Mouse (Mus musculus): ENCODE data around the gene Nipsnap1. TPM values are rescaled to one million over a fixed set of nuclear protein-coding genes. Genes with fewer than 3 reads are reported as not detected.

Nipsnap1 gene
- 1 to 10 TPM in 1 of 2 experiments, under 1 TPM in 1; 0.64 to 1.1 TPM for total RNA-seq (2021)
- long read RNA-seq, experiment 1, partial matches to known transcripts, result 0 of 1 reads
- long read RNA-seq, experiment 1, other reads (novel, unspliced or antisense), result 1 of 1 reads
- long read RNA-seq, experiment 2, partial matches to known transcripts, result 0 of 1 reads
- long read RNA-seq, experiment 2, other reads (novel, unspliced or antisense), result 0 of 1 reads

DNA sequence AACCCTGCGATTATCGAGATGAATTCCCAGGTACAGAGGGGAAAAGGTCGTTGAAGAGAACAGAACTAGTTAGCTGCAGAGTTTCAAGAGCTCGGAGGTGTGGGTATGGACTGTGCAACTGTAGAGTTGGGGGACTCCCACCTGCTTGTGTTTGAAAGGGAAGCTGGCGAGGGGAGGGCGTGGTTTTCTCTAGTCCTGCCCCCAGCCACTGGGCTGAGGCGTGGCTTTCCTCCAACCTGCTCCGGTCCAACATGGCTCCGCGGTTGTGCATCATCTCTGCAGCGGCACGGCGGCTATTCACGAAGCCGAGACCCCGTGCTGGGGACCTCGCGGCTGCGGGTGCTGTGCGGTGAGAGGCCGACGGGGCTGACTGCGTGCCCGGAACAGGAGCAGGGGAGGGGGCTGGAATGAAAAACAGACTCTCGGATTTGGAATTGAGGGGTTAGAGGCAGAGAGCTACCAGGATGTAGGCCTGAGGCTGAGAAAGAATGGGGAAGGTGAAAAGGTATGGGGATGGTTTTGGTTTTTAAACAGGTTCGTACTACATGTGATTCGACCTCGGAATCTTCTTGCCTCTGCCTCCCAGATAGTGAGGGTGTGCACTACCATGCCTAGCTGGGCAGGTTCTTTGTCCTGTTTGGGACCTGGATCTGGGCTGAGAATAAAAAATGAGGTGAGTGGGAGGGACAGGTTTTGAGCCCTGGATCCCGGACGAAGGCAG lies at the start of gene Nipsnap1:
Gene Nipsnap1, plus strand, starts transcription at position 197 of the 721 bp plus-strand sequence.
- peak; percentile 56 for DNase-seq

DNA sequence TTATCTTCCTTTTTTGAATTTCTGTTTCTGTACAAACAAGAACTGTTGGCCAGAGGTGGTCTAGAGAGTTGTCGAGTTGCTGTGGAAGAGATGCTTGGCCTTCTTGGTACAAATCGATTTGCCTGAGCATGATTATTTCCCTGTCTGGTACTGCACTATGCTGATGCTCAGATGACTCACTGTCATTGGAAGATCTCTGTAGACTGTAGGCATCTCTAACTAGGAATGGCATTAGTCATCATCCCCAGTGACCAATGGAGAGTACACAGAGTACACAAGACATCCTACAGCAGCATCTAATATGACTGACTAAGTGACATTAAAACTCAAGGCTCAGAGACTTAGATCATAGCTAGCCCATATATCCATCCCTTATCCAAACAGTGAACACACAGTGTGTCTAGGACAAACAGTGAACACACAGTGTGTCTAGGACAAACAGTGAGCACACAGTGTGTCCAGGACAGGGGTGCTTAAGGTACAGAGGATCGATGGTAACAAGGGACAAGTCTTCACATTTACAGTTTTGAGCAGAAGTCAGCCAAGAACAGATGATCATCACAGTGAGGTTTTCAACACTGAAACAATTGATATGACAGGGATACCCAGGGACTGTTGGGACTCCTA lies 47.5 kb upstream of the Nipsnap1 start:
- DNase-seq, result no peak

DNA sequence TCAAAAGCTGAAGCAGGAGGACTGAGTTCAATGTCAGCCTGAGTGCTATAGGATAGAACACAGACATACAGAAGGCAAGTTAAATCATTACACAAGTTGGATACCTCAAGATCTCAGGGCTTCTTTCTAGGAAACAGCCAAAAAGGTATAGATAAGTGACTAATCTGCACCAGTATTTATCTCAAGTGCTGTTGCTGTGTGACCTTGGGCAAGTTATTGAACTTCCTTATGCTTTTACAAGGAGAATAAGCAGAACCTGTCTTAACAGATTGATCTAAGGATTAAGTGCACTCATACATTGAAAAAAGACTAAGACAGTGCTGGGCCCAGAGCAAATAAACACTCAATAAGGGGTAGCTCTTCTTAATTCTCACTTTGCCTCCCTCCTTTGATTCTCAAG lies 46.4 kb upstream of the Nipsnap1 start:
- no peak for DNase-seq

DNA sequence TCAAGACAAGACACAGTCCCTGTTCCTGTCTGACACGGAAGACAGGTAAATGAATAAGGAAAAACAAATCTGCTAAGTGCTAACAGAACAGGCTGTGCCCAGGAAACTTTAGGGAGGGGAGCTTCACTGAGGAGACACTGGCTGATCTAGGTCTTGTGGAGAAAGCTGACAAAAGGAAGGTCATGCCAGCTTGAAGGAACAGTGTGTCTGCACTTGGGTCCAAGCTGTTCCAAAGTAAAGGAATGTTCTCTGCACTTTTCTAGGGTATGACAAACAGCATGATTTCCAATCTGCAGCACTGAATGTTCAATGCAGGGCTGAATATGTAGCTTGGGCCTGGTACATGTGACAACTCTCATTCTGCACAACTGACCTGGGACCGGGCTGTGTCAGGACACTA lies 45.8 kb upstream of the Nipsnap1 start:
- no peak for DNase-seq

DNA sequence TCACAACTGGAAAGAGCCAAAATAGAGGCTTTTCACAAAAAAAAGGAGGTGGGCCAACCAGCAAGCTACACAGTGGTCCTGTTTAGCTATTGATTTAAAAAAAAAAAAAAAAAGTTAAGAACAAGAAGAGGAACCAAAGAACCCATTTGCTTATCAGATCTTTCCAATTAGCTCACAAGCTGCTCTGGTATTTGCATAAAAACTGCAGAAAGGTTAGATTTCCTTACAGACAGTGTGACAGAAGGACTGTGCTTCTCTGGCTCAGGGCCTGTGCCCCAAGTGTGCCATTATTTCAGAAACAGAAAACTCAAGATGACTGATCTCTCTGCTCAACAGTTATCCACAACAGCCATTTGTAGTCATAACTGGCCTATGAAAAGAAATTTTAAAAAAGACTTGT lies 42.7 kb upstream of the Nipsnap1 start:
- DNase-seq, result no peak

DNA sequence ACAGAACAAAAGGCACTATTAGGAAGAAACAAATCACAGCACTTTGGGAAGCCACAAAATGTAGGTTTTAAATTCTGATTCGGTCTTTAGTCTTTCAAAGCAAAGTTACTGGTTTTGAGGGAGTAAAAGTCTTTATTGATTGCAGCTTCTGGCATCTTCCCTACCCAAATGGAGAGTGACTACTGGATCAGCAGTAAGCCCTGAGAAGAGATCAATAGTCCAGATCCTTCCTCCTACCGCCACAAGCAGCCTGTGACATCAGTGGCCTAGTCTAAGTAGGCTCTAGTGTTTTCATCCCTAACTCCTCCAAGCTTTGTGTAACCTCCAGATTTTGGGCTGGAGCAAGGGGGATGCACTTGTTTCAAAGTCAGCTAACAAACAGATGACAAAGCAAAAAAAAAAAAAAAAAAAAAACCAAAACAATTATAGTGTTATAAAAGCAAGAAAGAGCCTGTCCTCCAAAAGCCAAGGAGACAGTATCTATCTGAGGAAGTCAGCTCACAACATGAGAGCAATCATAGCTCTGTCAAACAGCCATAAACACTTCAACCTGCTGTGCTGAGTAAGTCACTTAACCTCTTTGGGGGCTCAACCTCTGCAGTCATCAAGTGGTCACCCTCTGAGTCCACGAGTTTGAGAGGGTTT lies 40.3 kb upstream of the Nipsnap1 start:
- DNase-seq, result no peak

DNA sequence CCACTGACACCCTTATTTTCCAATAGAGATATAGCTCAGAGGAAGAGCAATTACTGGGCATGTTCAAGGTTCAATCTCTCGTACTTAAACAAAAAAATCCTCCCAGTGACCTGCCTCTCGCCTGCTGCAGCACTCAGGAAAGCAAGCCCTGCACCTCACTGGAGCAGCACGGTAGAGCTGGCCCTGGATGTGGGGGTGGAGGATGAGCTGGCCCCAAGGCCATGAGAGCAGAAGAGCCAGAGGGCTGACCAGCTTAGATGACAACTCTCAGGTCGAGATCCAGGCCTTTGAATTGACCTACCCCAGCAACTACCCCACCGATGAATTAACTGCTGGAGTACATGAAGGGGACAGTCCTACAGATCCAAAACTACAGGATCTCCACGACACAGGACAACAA lies 38.3 kb upstream of the Nipsnap1 start:
- DNase-seq, result no peak

DNA sequence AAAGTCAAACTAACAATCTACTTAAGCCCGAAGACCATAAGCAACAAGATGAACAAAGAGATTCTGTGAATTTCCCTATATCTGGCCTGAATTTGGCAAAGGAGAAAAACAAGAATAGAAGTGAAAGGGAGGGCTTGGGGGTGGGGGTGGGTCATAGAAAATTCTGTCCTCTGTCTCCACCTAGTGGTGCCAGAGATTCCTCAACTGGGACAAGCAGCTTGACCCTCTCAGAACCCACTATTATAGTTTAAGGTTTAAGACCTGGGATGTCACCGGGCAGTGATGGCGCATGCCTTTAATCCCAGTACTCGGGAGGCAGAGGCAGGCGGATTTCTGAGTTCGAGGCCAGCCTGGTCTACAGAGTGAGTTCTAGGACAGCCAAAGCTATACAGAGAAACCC lies 37.0 kb upstream of the Nipsnap1 start:
- DNase-seq, result no peak

DNA sequence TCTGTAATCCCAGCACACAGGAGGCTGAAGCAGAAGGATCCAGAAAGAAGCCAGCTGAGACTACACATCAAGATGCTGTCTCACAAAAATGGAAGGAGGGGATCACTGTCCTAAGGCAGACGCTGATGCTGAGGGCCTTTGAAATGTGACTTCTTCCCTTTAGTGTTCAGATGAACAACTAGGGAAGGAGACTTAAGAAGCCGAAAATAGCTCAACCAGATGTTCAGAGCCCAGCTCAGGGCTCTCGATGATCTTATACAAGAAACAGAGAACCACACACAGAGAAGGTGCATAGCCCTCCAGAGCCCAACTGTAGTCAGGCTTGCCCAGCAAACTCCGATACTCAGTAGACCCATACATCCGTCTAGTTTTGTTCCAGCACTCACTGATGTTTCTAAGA lies 36.4 kb upstream of the Nipsnap1 start:
- DNase-seq, result no peak

DNA sequence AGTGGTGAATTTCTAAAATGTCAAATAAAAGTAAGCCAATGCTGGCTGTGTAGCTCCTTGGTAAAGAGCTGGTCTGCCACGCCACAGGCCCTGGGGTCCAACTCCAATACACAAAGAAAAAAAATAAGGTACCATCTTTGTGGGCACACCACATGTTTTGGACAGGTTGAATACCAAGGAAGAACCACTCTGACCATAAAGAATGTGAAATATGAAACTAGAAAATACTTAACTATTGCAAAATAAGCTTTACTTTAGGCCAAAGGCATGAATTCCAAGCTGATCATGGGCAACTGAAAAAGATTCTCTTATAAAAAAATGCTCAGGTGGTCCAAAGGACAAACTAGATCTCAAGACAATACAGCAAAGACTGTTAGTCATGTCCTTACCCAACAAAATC lies 35.5 kb upstream of the Nipsnap1 start:
- DNase-seq, result no peak

DNA sequence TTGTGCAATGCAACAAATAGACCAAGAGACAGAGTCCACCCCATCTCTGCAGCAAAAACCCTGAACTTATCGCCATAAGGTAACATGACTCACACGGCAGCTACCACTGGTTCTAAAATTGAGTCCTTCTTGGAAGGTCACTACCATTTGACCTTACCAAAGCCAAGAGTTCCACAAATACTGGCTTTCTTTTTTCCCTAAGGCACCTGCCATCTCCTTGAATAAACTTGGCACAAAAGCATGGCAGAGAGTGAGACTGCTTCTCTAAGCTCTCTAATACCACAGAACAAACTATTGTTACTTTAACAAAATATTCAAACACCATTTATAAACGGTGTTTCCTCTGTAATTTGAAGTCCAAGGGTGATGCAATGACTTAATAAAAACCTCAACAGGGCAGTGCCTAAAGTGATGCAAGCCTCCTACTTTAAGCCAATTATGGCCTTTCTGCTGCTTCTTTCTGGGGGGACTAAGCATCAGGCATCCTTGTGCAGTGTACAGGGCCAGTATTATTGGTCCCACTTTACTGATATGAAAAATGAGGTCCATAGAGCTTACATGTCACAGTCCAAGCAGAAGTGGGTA lies 32.7 kb upstream of the Nipsnap1 start:
- no peak for DNase-seq

DNA sequence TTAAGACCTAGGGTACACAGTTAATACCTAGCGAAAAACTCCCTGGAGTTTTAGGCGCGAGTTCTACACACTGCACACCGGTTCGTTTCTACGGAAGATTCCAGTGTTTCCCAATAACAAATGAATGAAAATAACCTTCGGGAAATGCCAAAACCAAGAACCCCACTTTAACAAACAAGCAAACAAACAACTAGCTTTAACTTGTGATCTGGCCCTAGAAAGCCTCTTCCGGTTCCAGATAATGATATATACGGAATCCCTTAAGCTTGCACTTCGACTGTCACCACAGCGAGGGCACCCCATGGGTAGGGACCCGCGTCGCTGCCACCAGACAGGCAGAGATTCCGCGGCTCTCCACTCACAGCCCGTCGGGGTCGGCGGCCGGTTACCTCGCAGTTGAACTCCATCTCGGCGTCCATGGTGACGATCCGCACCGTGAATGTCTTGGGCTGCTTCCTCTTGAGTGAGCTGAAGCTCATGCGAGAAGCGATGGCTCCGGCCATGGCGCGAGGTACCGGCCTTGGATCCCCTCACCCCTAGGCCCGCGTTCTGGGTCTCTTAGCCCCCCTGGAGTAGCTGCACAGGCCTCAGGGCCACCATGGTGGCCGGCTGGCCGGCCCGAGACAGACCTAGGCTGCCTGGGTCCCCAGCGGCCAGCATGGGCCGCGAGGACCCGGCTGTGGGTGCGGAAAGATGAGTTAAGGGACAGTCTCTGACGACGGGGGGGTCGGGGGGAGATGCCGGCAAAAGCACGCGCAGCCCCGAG lies 25.1 kb upstream of the Nipsnap1 start:
- DNase-seq, result peak; percentile 10

DNA sequence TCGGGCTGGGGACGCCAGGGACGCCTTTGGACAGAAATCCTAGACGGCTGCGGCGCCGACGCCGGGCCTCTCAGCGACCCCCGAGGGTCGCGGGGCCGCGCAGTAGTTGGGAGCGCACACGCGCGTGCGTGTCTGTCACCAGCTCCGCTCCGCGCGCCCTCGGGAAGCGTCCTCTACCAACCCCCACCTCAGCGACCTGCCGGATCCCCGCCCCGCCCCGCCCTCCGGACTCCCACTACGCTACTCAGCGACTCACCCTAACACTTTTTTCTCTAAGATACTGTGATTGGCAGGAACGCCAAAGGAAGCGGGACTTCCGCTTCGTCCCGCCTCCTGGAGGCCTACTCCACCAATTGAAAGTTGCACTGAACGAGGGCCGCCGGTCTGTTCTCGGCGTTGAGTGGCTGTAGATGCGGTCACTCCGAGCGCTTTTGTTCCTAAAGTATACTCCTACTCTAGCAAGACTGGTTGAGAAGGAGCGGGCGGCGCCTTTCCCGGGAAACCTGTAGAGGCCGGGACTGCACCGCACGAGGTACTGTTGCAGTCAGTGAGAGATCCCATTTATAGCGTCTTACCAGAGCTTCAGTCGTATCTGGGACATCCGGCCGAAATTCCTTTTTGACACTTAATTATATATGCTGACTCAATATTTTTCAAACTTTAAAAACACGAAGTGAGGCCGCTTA lies 24.4 kb upstream of the Nipsnap1 start, which contains the start of gene Nf2:
Gene Nf2, minus strand, starts transcription at position 279 of the 686 bp plus-strand sequence.
- peak; percentile 98 for DNase-seq

DNA sequence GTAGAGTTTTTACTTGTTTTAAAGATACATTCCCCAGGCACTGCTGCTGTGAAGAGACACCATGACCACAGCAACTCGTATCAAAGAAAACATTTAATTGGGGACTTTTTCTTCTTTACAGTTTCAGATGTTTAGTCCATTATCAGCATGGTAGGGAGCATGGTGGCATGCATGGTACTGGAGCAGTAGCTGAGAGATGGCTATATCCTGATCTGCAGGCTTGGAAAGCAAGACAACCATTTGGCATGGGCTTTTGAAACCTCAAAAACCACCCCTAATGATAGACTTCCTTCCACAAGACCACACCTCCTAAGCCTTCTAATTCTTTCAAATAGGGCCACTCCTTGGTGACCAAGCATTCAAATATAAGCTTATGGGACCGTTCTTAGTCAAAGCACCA lies 23.3 kb upstream of the Nipsnap1 start:
- no peak for DNase-seq

DNA sequence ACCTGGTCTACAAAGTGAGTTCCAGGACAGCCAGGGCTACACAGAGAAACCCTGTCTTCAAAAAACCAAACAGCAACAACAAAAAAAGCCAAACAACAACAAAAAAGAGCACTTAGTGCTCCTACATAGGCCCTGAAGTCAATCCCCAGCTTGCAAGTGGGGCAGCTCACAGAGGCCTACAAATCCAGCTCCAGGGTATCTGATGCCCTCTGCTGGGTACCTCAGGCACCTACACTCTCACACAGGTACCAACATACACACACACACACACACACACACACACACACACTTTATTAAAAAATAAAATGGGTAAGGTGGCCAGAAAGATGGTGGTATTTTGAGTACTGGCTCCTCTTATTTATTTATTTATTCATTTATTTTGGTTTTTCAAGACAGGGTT lies 20.7 kb upstream of the Nipsnap1 start:
- no peak for DNase-seq

DNA sequence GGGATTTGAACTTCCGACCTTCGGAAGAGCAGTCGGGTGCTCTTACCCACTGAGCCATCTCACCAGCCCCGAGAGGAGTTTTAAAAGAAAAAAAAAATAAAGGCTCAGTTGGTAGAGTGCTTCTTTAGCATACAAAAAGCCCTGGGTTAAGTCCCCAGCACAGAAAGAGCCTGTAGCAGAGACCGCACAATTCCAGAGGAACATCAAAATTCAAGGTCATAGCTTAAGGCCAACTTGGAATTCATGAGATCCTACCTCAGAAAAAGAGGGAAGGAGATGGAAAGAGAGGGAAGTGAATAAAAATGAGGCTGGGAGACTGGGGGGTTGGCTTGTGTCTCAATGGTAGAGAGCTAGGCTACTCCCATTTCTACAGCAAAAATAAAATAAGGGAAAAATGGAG lies 19.6 kb upstream of the Nipsnap1 start:
- no peak for DNase-seq

DNA sequence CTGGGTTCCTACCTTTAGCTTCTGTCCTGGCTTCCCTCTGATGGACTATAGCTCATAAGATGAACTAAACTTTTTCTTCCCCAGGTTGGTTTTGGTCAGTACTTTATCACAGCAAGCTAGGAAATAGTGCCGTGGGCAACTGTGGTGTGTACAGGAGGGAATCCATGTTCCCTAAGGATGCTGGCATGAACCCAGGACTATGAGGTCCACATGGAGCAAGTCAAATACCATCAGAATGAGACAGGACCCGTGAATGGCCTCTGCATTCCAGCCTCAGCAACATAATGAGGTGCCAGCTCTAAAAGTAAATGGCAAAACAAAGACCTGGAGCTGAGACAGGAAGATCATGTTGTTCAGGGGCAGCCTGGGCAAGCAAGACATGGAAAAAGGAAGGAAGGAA lies 15.3 kb upstream of the Nipsnap1 start:
- no peak for DNase-seq

DNA sequence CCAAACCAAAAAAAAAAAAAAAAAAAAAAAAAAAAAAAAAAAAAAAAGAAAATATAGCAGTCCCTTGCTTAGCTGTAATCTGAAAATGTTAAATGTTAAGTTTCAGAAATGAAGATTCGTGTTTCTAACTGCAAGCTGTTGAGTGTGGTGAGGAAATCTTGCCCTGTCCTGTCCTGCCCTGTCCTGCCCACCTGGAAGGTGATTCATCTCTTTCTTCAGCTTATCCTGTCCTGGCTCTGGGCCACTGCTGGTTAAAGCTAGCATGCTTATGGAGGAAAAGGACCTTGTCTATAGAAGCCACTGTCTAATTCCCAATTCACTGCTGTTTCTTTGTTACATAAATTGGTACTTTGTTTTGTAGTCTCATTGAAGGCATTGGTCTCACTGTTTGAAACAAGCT lies 12.8 kb upstream of the Nipsnap1 start:
- no peak for DNase-seq

DNA sequence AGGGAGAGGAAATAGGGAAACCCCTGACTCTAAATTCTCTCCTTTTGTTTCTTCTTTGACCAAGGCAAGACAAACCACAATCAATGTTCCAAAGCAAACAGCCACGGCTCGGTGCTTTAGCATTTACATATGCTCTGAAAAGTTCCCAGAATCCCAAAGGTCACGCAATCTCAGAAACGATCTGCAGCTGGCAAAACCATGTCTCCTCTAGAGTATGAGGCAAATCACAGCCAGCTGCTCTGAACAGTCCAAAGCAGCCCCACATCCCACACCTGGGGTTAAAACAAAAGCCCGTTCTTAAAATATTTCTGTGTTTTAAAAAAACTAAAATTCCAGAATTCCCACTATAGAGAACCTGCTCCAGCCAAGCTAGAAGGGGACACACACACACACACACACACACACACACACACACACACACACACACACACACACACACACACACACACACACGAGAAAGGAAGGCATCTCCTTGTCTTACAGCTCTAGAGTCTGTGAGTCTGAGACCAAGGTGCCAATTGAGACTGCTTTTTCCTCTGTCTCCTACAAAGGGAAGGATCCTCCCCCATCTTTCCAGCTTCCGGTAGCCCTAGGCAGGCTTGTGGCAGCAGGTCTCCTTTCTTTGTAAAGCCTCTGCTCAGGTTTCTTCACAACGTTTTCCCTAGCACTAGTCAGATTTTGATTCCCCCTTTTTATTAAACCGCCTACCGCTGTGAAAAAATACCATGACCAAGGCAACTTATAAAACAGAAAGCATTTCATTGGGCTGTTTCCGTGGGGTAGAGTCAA lies 11.7 kb upstream of the Nipsnap1 start:
- DNase-seq, result no peak

DNA sequence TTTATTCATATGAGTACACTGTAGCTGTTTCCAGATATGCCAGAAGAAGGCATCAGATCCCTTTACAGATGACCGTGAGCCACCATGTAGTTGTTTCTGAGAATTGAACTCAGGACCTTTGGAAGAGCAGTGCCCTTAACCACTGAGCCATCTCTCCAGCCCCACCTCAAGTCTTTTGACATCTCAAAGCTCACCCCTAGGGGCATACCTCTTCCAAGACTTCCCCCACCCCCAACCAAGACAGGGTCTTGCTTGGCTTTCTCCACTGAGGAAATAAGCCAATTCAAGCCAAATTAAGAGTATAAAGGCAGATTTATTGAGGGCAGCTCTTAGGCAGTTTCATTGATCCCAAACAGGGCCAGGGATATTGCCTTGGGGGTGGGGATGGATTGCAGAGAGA lies 11.0 kb upstream of the Nipsnap1 start:
- DNase-seq, result no peak

All from gastrocnemius, postnatal 25 days (tissue).